Mouse (Mus musculus): ENCODE measurements around the gene H2-M10.6. TPM values are rescaled to one million over a fixed set of nuclear protein-coding genes. Genes with fewer than 3 reads are reported as not detected.

H2-M10.6 gene
- polyA plus RNA-seq, 1 experiment from 2014 or later = not detected

GRCm38 (mm10) chr17:36844725-36845124 lies 32.8 kb downstream of the H2-M10.6 start:
- Histone ChIP-seq H3K27me3 (replicated peaks; ENCODE audit: control insufficient read depth, insufficient read depth, low read length) (no peaks in the 10 kb centered on the region), H3K9ac (ENCODE audit: low read depth, low read length) (no peak overlapping the region), H3K4me1 (ENCODE audit: control insufficient read depth, insufficient read depth, low read length) (no peaks in the 10 kb centered on the region), H3K9me3 (ENCODE audit: control insufficient read depth, low read length) (no peaks in the 10 kb centered on the region), H3K4me3 (ENCODE audit: low read depth, low read length) (no peak overlapping the region), H3K4me2 (ENCODE audit: low read depth, low read length) (no peak overlapping the region), H3K27ac (replicated peaks; ENCODE audit: low read depth, low read length) (no peak overlapping the region), H3K36me3 (ENCODE audit: control insufficient read depth, insufficient read depth, low read length) (no peaks in the 10 kb centered on the region)
- no peak for DNase-seq (ENCODE audit: low spot score)
- 64% methylated on average over 1 of the region's 1 CpGs for WGBS
- ATAC-seq (ENCODE audit: low read depth) = no peak

GRCm38 (mm10) chr17:36848911-36849310 lies 36.9 kb downstream of the H2-M10.6 start:
- Histone ChIP-seq H3K36me3 (ENCODE audit: control insufficient read depth, insufficient read depth, low read length) (peaks cover 32% of the 10 kb centered on the region), H3K9me3 (ENCODE audit: control insufficient read depth, low read length) (no peaks in the 10 kb centered on the region), H3K27me3 (replicated peaks; ENCODE audit: control insufficient read depth, insufficient read depth, low read length) (no peaks in the 10 kb centered on the region), H3K4me2 (ENCODE audit: low read depth, low read length) (no peak overlapping the region), H3K27ac (replicated peaks; ENCODE audit: low read depth, low read length) (no peak overlapping the region), H3K4me3 (ENCODE audit: low read depth, low read length) (no peak overlapping the region), H3K4me1 (ENCODE audit: control insufficient read depth, insufficient read depth, low read length) (no peaks in the 10 kb centered on the region), H3K9ac (ENCODE audit: low read depth, low read length) (no peak overlapping the region)
- 76% methylated on average over 5 of the region's 5 CpGs for WGBS
- DNase-seq (ENCODE audit: low spot score) = no peak
- no peak; the same call in 1 of the 2 replicates for ATAC-seq (ENCODE audit: low read depth)

- Histone ChIP-seq H3K36me3 (ENCODE audit: control insufficient read depth, insufficient read depth, low read length) (peaks cover 42% of the 10 kb centered on the region), H3K4me3 (ENCODE audit: low read depth, low read length) (no peak overlapping the region), H3K27ac (replicated peaks; ENCODE audit: low read depth, low read length) (no peak overlapping the region), H3K9ac (ENCODE audit: low read depth, low read length) (no peak overlapping the region), H3K4me2 (ENCODE audit: low read depth, low read length) (no peak overlapping the region), H3K27me3 (replicated peaks; ENCODE audit: control insufficient read depth, insufficient read depth, low read length) (no peaks in the 10 kb centered on the region), H3K9me3 (ENCODE audit: control insufficient read depth, low read length) (no peaks in the 10 kb centered on the region), H3K4me1 (ENCODE audit: control insufficient read depth, insufficient read depth, low read length) (no peaks in the 10 kb centered on the region)
- DNase-seq (ENCODE audit: low spot score) = no peak
- ATAC-seq (ENCODE audit: low read depth) = no peak
- WGBS = 90% methylated on average over 2 of the region's 2 CpGs
These were observed 38.0 kb downstream of the H2-M10.6 start for GRCm38 (mm10) chr17:36849992-36850391.

- Histone ChIP-seq H3K4me2 (ENCODE audit: low read depth, low read length) (no peak overlapping the region), H3K4me3 (ENCODE audit: low read depth, low read length) (no peak overlapping the region), H3K27me3 (replicated peaks; ENCODE audit: control insufficient read depth, insufficient read depth, low read length) (no peaks in the 10 kb centered on the region), H3K4me1 (ENCODE audit: control insufficient read depth, insufficient read depth, low read length) (no peaks in the 10 kb centered on the region), H3K36me3 (ENCODE audit: control insufficient read depth, insufficient read depth, low read length) (peaks cover 55% of the 10 kb centered on the region), H3K9ac (ENCODE audit: low read depth, low read length) (no peak overlapping the region), H3K9me3 (ENCODE audit: control insufficient read depth, low read length) (no peaks in the 10 kb centered on the region), H3K27ac (replicated peaks; ENCODE audit: low read depth, low read length) (no peak overlapping the region)
- ATAC-seq (ENCODE audit: low read depth) (no peak), DNase-seq (ENCODE audit: low spot score) (peak; percentile 33)
- 78% methylated on average over 5 of the region's 5 CpGs for WGBS
These were observed 39.2 kb downstream of the H2-M10.6 start for GRCm38 (mm10) chr17:36851200-36851599.

- ATAC-seq (ENCODE audit: low read depth) = no peak
- Histone ChIP-seq H3K27ac (replicated peaks; ENCODE audit: low read depth, low read length) (no peak overlapping the region), H3K9ac (ENCODE audit: low read depth, low read length) (no peak overlapping the region), H3K36me3 (ENCODE audit: control insufficient read depth, insufficient read depth, low read length) (peaks cover 58% of the 10 kb centered on the region), H3K4me3 (ENCODE audit: low read depth, low read length) (no peak overlapping the region), H3K27me3 (replicated peaks; ENCODE audit: control insufficient read depth, insufficient read depth, low read length) (no peaks in the 10 kb centered on the region), H3K4me1 (ENCODE audit: control insufficient read depth, insufficient read depth, low read length) (no peaks in the 10 kb centered on the region), H3K4me2 (ENCODE audit: low read depth, low read length) (no peak overlapping the region), H3K9me3 (ENCODE audit: control insufficient read depth, low read length) (no peaks in the 10 kb centered on the region)
- 83% methylated on average over 5 of the region's 5 CpGs for WGBS
- DNase-seq (ENCODE audit: low spot score) = no peak
These were observed 39.7 kb downstream of the H2-M10.6 start for GRCm38 (mm10) chr17:36851627-36852026.

GRCm38 (mm10) chr17:36855484-36855883 lies 43.5 kb downstream of the H2-M10.6 start:
- Histone ChIP-seq H3K4me3 (ENCODE audit: low read depth, low read length) (no peak overlapping the region), H3K4me2 (ENCODE audit: low read depth, low read length) (no peak overlapping the region), H3K27me3 (replicated peaks; ENCODE audit: control insufficient read depth, insufficient read depth, low read length) (no peaks in the 10 kb centered on the region), H3K36me3 (ENCODE audit: control insufficient read depth, insufficient read depth, low read length) (peaks cover 88% of the 10 kb centered on the region), H3K9me3 (ENCODE audit: control insufficient read depth, low read length) (no peaks in the 10 kb centered on the region), H3K9ac (ENCODE audit: low read depth, low read length) (no peak overlapping the region), H3K4me1 (ENCODE audit: control insufficient read depth, insufficient read depth, low read length) (no peaks in the 10 kb centered on the region), H3K27ac (replicated peaks; ENCODE audit: low read depth, low read length) (no peak overlapping the region)
- 92% methylated on average over 3 of the region's 3 CpGs for WGBS
- ATAC-seq (ENCODE audit: low read depth) (no peak), DNase-seq (ENCODE audit: low spot score) (no peak)

GRCm38 (mm10) chr17:36856236-36856635 lies 44.3 kb downstream of the H2-M10.6 start:
- no peak overlapping the region for H3K9ac ChIP-seq (ENCODE audit: low read depth, low read length)
- H3K4me1 ChIP-seq (ENCODE audit: control insufficient read depth, insufficient read depth, low read length) = no peaks in the 10 kb centered on the region
- H3K9me3 ChIP-seq (ENCODE audit: control insufficient read depth, low read length) = no peaks in the 10 kb centered on the region
- no peak overlapping the region for H3K4me3 ChIP-seq (ENCODE audit: low read depth, low read length)
- no peak overlapping the region for H3K27ac ChIP-seq (replicated peaks; ENCODE audit: low read depth, low read length)
- H3K27me3 ChIP-seq (replicated peaks; ENCODE audit: control insufficient read depth, insufficient read depth, low read length) = no peaks in the 10 kb centered on the region
- DNase-seq (ENCODE audit: low spot score) = no peak
- H3K36me3 ChIP-seq (ENCODE audit: control insufficient read depth, insufficient read depth, low read length) = peaks cover 81% of the 10 kb centered on the region
- ATAC-seq (ENCODE audit: low read depth) = no peak
- WGBS = 97% methylated on average over 4 of the region's 4 CpGs
- no peak overlapping the region for H3K4me2 ChIP-seq (ENCODE audit: low read depth, low read length)

- Histone ChIP-seq H3K9ac (ENCODE audit: low read depth, low read length) (no peak overlapping the region), H3K36me3 (ENCODE audit: control insufficient read depth, insufficient read depth, low read length) (peaks cover 63% of the 10 kb centered on the region), H3K4me3 (ENCODE audit: low read depth, low read length) (no peak overlapping the region), H3K27me3 (replicated peaks; ENCODE audit: control insufficient read depth, insufficient read depth, low read length) (no peaks in the 10 kb centered on the region), H3K4me1 (ENCODE audit: control insufficient read depth, insufficient read depth, low read length) (no peaks in the 10 kb centered on the region), H3K4me2 (ENCODE audit: low read depth, low read length) (no peak overlapping the region), H3K27ac (replicated peaks; ENCODE audit: low read depth, low read length) (no peak overlapping the region), H3K9me3 (ENCODE audit: control insufficient read depth, low read length) (no peaks in the 10 kb centered on the region)
- DNase-seq (ENCODE audit: low spot score) = no peak
- no peak for ATAC-seq (ENCODE audit: low read depth)
- WGBS = 88% methylated on average over 3 of the region's 3 CpGs
These were observed 46.2 kb downstream of the H2-M10.6 start for GRCm38 (mm10) chr17:36858181-36858580.

- DNase-seq (ENCODE audit: low spot score) (no peak), ATAC-seq (ENCODE audit: low read depth) (no peak)
- Histone ChIP-seq H3K9ac (ENCODE audit: low read depth, low read length) (no peak overlapping the region), H3K36me3 (ENCODE audit: control insufficient read depth, insufficient read depth, low read length) (peaks cover 29% of the 10 kb centered on the region), H3K27ac (replicated peaks; ENCODE audit: low read depth, low read length) (no peak overlapping the region), H3K4me3 (ENCODE audit: low read depth, low read length) (no peak overlapping the region), H3K4me1 (ENCODE audit: control insufficient read depth, insufficient read depth, low read length) (no peaks in the 10 kb centered on the region), H3K27me3 (replicated peaks; ENCODE audit: control insufficient read depth, insufficient read depth, low read length) (peaks cover 8% of the 10 kb centered on the region), H3K4me2 (ENCODE audit: low read depth, low read length) (no peak overlapping the region), H3K9me3 (ENCODE audit: control insufficient read depth, low read length) (no peaks in the 10 kb centered on the region)
- WGBS = 50% methylated on average over 2 of the region's 2 CpGs
These were observed 49.7 kb downstream of the H2-M10.6 start for GRCm38 (mm10) chr17:36861680-36862079.
